Mouse (Mus musculus) left cerebral cortex, postnatal 25 days (tissue): ENCODE data around the gene Abcb4. TPM values are rescaled to one million over a fixed set of nuclear protein-coding genes. Genes with fewer than 3 reads are reported as not detected.
"Not testable (repeated sequence)": the region's sequence is repeated elsewhere in the genome, so short reads cannot be mapped to it uniquely, and the experiment has no call there.

Source experiments
- DNase-seq, 2 experiments: peaks; one replicate each; pipeline ENCODE4 v3.0.0; 2022; ENCODE audit warnings: low spot score in 2 of 2, mixed read lengths in 1 of 2
- intact Hi-C: fragments of 180-260 bp; cut with DNase I; formaldehyde crosslinking; loops from one replicate; pipeline ENCODE4 v1.15.1; 2025
- total RNA-seq, 2 experiments: library from RNA; stranded (reverse); gene quantifications; 2 replicates each; pipeline ENCODE4 v1.2.3; 2021

Abcb4 gene
- total RNA-seq, 2 experiments from 2014 or later: 3.7 to 4.8 TPM

GRCm38 (mm10) chr5:8901001-8901400 lies 7.5 kb downstream of the Abcb4 start:
- intact Hi-C loops: no loop called here

GRCm38 (mm10) chr5:8902141-8902817 lies 8.8 kb downstream of the Abcb4 start:
- DNase-seq: no peak
- intact Hi-C loops: no loop called here

More at GRCm38 (mm10) chr5:8901001-8901400, 7.5 kb downstream of the Abcb4 start:
- DNase-seq: no peak

GRCm38 (mm10) chr5:8904539-8904938 lies 11.0 kb downstream of the Abcb4 start:
- intact Hi-C loops: no loop called here
- DNase-seq: no peak

- intact Hi-C loops: no loop called here
- no peak for DNase-seq
These were observed 18.2 kb downstream of the Abcb4 start for GRCm38 (mm10) chr5:8911567-8912198.

GRCm38 (mm10) chr5:8916400-8916799 lies 22.9 kb downstream of the Abcb4 start:
- intact Hi-C loops: no loop called here
- DNase-seq: no peak

GRCm38 (mm10) chr5:8917069-8917468 lies 23.6 kb downstream of the Abcb4 start:
- intact Hi-C loops: no loop called here
- no peak for DNase-seq

- no peak for DNase-seq
- intact Hi-C loops: no loop called here
These were observed 34.9 kb downstream of the Abcb4 start for GRCm38 (mm10) chr5:8928440-8928839.

GRCm38 (mm10) chr5:8937965-8938364 lies 44.4 kb downstream of the Abcb4 start:
- no peak for DNase-seq
- intact Hi-C loops: no loop called here

- intact Hi-C loops: loop anchor here (5.0 kb wide), 1 partner anchor 486 kb away; no protein-coding TSS in a partner anchor
- DNase-seq: not testable (repeated sequence)
These were observed 47.7 kb downstream of the Abcb4 start for GRCm38 (mm10) chr5:8941266-8941665.

GRCm38 (mm10) chr5:8943836-8944235 lies 50.3 kb downstream of the Abcb4 start:
- no peak for DNase-seq
- intact Hi-C loops: loop anchor here (5.0 kb wide), 1 partner anchor 483 kb away; no protein-coding TSS in a partner anchor

GRCm38 (mm10) chr5:8947423-8948110 lies 54.0 kb downstream of the Abcb4 start:
- intact Hi-C loops: no loop called here
- DNase-seq: no peak

- DNase-seq: no peak
- intact Hi-C loops: no loop called here
These were observed 60.1 kb downstream of the Abcb4 start for GRCm38 (mm10) chr5:8953660-8954059.

GRCm38 (mm10) chr5:8955544-8955943 lies 62.0 kb downstream of the Abcb4 start:
- no peak for DNase-seq
- intact Hi-C loops: no loop called here

- intact Hi-C loops: no loop called here
- DNase-seq: no peak
These were observed 67.0 kb downstream of the Abcb4 start for GRCm38 (mm10) chr5:8960534-8960933.

GRCm38 (mm10) chr5:8964487-8964886 lies 71.0 kb downstream of the Abcb4 start:
- no peak for DNase-seq
- intact Hi-C loops: no loop called here

- no peak for DNase-seq
- intact Hi-C loops: no loop called here
These were observed 77.2 kb downstream of the Abcb4 start for GRCm38 (mm10) chr5:8970694-8971093.

- intact Hi-C loops: no loop called here
- no peak for DNase-seq
These were observed 78.8 kb downstream of the Abcb4 start for GRCm38 (mm10) chr5:8972355-8972754.

- intact Hi-C loops: no loop called here
- DNase-seq: no peak
These were observed 81.2 kb downstream of the Abcb4 start for GRCm38 (mm10) chr5:8974721-8975120.

- intact Hi-C loops: no loop called here
- no peak for DNase-seq
These were observed 92.0 kb downstream of the Abcb4 start for GRCm38 (mm10) chr5:8985470-8985869.

- DNase-seq: no peak
- intact Hi-C loops: no loop called here
These were observed 94.4 kb downstream of the Abcb4 start for GRCm38 (mm10) chr5:8987925-8988324.

- intact Hi-C loops: loop anchor here (10.0 kb wide), 1 partner anchor 274 kb away; the partner anchor contains the start of gene 9330182L06Rik
- DNase-seq: no peak
These were observed 97.0 kb downstream of the Abcb4 start for GRCm38 (mm10) chr5:8990526-8990925.
